Mouse (Mus musculus) liver, embryonic 14.5 days (tissue): Measurements from ENCODE around the gene Myh9. TPM values are rescaled to one million over a fixed set of nuclear protein-coding genes. Genes with fewer than 3 reads are reported as not detected.

Experiments
- ATAC-seq: fragments of 200-750 bp; cut with Nextera tagmentation; 2 replicates; pipeline ENCODE4 v1.8.0; 2017; ENCODE audit warnings: moderate number of reproducible peaks, mild to moderate bottlenecking, moderate library complexity; ENCODE audit not compliant: insufficient read depth
- DNase-seq, 3 experiments: peaks; one replicate each; pipeline ENCODE4 v3.0.0-alpha.2; 2012 to 2013; ENCODE audit warnings: low read depth in 3 of 3, low spot score in 3 of 3
- H3K27ac ChIP-seq: fragments of 300-500 bp; sonication (generic); 2 replicates; pipeline ENCODE4 v1.5.1; 2014; ENCODE audit warnings: moderate library complexity, mild to moderate bottlenecking, control low read depth, inconsistent platforms
- H3K27me3 ChIP-seq: fragments of 300-500 bp; sonication (generic); 2 replicates; pipeline ENCODE4 v1.6.1; 2014; ENCODE audit warnings: mild to moderate bottlenecking, low read length, moderate library complexity; ENCODE audit not compliant: control insufficient read depth, insufficient read depth
- H3K36me3 ChIP-seq: fragments of 300-500 bp; sonication (generic); replicated peaks from 2 replicates; pipeline ENCODE4 v1.6.1; 2014; ENCODE audit warnings: low read depth; ENCODE audit not compliant: control insufficient read depth, insufficient read depth
- H3K4me1 ChIP-seq, 2 experiments: fragments of 200-500 bp in 1 of 2; fragments of 300-500 bp in 1 of 2; sonication (generic) in 1 of 2; replicated peaks; 2 replicates each; pipeline ENCODE4 v1.6.1; 2012 to 2014; ENCODE audit warnings: antibody characterized with exemption in 1 of 2, inconsistent platforms in 1 of 2, low read length in 1 of 2; ENCODE audit not compliant: control insufficient read depth in 2 of 2, insufficient read depth in 2 of 2
- H3K4me2 ChIP-seq: fragments of 300-500 bp; sonication (generic); 2 replicates; pipeline ENCODE4 v1.6.1; 2014; ENCODE audit warnings: low read depth, mild to moderate bottlenecking, control low read depth, moderate library complexity
- H3K4me3 ChIP-seq, 2 experiments: fragments of 200-500 bp in 1 of 2; fragments of 300-500 bp in 1 of 2; sonication (generic) in 1 of 2; 2 replicates each; pipeline ENCODE4 v1.5.1; 2012 to 2014; ENCODE audit warnings: low read depth in 2 of 2, low read length in 2 of 2, mild to moderate bottlenecking in 2 of 2, control low read depth in 1 of 2, inconsistent platforms in 1 of 2, moderate library complexity in 1 of 2; ENCODE audit not compliant: insufficient read depth in 1 of 2
- H3K9ac ChIP-seq: fragments of 300-500 bp; sonication (generic); replicated peaks from 2 replicates; pipeline ENCODE4 v1.6.1; 2014; ENCODE audit warnings: mild to moderate bottlenecking, control low read depth, moderate library complexity
- H3K9me3 ChIP-seq: fragments of 300-500 bp; sonication (generic); 2 replicates; pipeline ENCODE4 v1.6.1; 2016; ENCODE audit warnings: low read length, mixed read lengths; ENCODE audit not compliant: control insufficient read depth
- CTCF ChIP-seq: IDR thresholded peaks from 2 replicates; pipeline ENCODE4 v1.5.1; 2016; ENCODE audit warnings: antibody characterized with exemption, low read depth, control low read depth
- EP300 ChIP-seq: IDR thresholded peaks from 2 replicates; pipeline ENCODE4 v1.6.1; 2016; ENCODE audit warnings: antibody characterized with exemption, low read depth
- WGBS: fragments of 180-500 bp; shearing (Covaris S2); extraction: QIAGEN DNeasy Blood & Tissue Kit; methylation state at CpG from one replicate; pipeline ENCODE4 v1.1.7; 2014; ENCODE audit not compliant: insufficient replicate concordance; 5-methylcytosine and 5-hydroxymethylcytosine counted together
- polyA plus RNA-seq, 2 experiments: library from polyadenylated mRNA; depleted of rRNA in 1 of 2; stranded (reverse) in 1 of 2; unstranded in 1 of 2; fragments of >200 nt; fragmentation: Nextera tagmentation in 1 of 2; extraction: Ambion mirVana in 1 of 2; gene quantifications; 2 replicates each; pipeline versions ENCODE4 v1.2.1 to v1.2.3; 2012 to 2014

Gene Myh9
- polyA plus RNA-seq, 2 experiments: 21.3 to 21.9 TPM

- no peaks in the 10 kb centered on the region; the same call in 1 of the 2 replicates for H3K36me3 ChIP-seq
- no peak overlapping the region for H3K27ac ChIP-seq
- no peak for TF ChIP-seq CTCF
- no peak for TF ChIP-seq EP300
- no peaks in the 10 kb centered on the region for H3K9me3 ChIP-seq
- ATAC-seq: no peak
- 53% methylated on average over 6 of the region's 6 CpGs for WGBS
- H3K4me1 ChIP-seq: peaks cover 18 to 56% of the 10 kb centered on the region in 2 experiments
- no peak overlapping the region for H3K4me2 ChIP-seq
- DNase-seq: no peak
- no peaks in the 10 kb centered on the region for H3K27me3 ChIP-seq
- H3K4me3 ChIP-seq: no peak overlapping the region
- H3K9ac ChIP-seq: no peak overlapping the region
Observed at GRCm38 (mm10) chr15:77827794-77828193, 14.2 kb downstream of the Myh9 start.

GRCm38 (mm10) chr15:77827379-77827778 is 14.6 kb downstream of the Myh9 start:
- TF ChIP-seq EP300 (no peak), CTCF (no peak)
- ATAC-seq: no peak
- H3K4me2 ChIP-seq: no peak overlapping the region
- no peaks in the 10 kb centered on the region; the same call in 1 of the 2 replicates for H3K36me3 ChIP-seq
- 76% methylated on average over 7 of the region's 7 CpGs for WGBS
- no peak overlapping the region for H3K27ac ChIP-seq
- H3K4me3 ChIP-seq: no peak overlapping the region
- DNase-seq: no peak
- no peak overlapping the region for H3K9ac ChIP-seq
- H3K9me3 ChIP-seq: no peaks in the 10 kb centered on the region
- H3K4me1 ChIP-seq: peaks cover 17 to 57% of the 10 kb centered on the region in 2 experiments
- no peaks in the 10 kb centered on the region for H3K27me3 ChIP-seq

GRCm38 (mm10) chr15:77825382-77825781 is 16.6 kb downstream of the Myh9 start:
- TF ChIP-seq CTCF: no peak
- no peak for TF ChIP-seq EP300
- H3K36me3 ChIP-seq: no peaks in the 10 kb centered on the region; the same call in 1 of the 2 replicates
- no peak overlapping the region for H3K27ac ChIP-seq
- no peak overlapping the region for H3K9ac ChIP-seq
- H3K4me1 ChIP-seq: peaks cover 28 to 63% of the 10 kb centered on the region in 2 experiments
- no peak overlapping the region for H3K4me3 ChIP-seq
- WGBS: 73% methylated on average over 1 of the region's 1 CpGs
- no peaks in the 10 kb centered on the region for H3K27me3 ChIP-seq
- H3K4me2 ChIP-seq: no peak overlapping the region
- no peak for ATAC-seq
- DNase-seq: no peak
- H3K9me3 ChIP-seq: no peaks in the 10 kb centered on the region

GRCm38 (mm10) chr15:77824321-77824720 is 17.7 kb downstream of the Myh9 start:
- Histone ChIP-seq H3K4me2 (no peak overlapping the region), H3K4me3 (no peak overlapping the region), H3K9me3 (no peaks in the 10 kb centered on the region), H3K9ac (no peak overlapping the region), H3K27me3 (no peaks in the 10 kb centered on the region), H3K36me3 (no peaks in the 10 kb centered on the region; the same call in 1 of the 2 replicates), H3K4me1 (peaks cover 28 to 62% of the 10 kb centered on the region in 2 experiments), H3K27ac (no peak overlapping the region)
- 81% methylated on average over 1 of the region's 1 CpGs for WGBS
- TF ChIP-seq CTCF: no peak
- TF ChIP-seq EP300: no peak
- ATAC-seq: no peak
- DNase-seq: no peak

- H3K4me3 ChIP-seq: no peak overlapping the region
- no peaks in the 10 kb centered on the region for H3K9me3 ChIP-seq
- TF ChIP-seq CTCF: no peak
- TF ChIP-seq EP300: no peak
- DNase-seq: no peak
- no peak overlapping the region for H3K9ac ChIP-seq
- H3K4me2 ChIP-seq: no peak overlapping the region; the same call in 1 of the 2 replicates
- no peak for ATAC-seq
- no peak overlapping the region for H3K27ac ChIP-seq
- WGBS: 60% methylated on average over 3 of the region's 3 CpGs
- no peaks in the 10 kb centered on the region for H3K27me3 ChIP-seq
- peaks cover 28 to 69% of the 10 kb centered on the region in 2 experiments for H3K4me1 ChIP-seq
- H3K36me3 ChIP-seq: no peaks in the 10 kb centered on the region; the same call in 1 of the 2 replicates
Observed at GRCm38 (mm10) chr15:77823634-77824033, 18.3 kb downstream of the Myh9 start.
